Mouse (Mus musculus) myocyte (in vitro differentiated cells): ENCODE data around the gene Mmrn2. TPM values are rescaled to one million over a fixed set of nuclear protein-coding genes. Genes with fewer than 3 reads are reported as not detected.
A peak's percentile ranks its signal among the peaks of the same experiment; 100 is the strongest.

Experiments
- H3K27me3 ChIP-seq: one replicate; pipeline ENCODE4 v1.6.1; 2011; ENCODE audit not compliant: control insufficient read depth, insufficient read depth, insufficient read length
- H3K36me3 ChIP-seq: one replicate; pipeline ENCODE4 v1.6.1; 2011; ENCODE audit not compliant: control insufficient read depth, insufficient read depth
- H3K4me2 ChIP-seq: one replicate; pipeline ENCODE4 v1.6.1; 2011; ENCODE audit warnings: low read depth, control low read depth
- H3K4me3 ChIP-seq: one replicate; pipeline ENCODE4 v1.5.1; 2011; ENCODE audit warnings: mild to moderate bottlenecking, control low read depth, moderate library complexity
- H3K79me2 ChIP-seq: one replicate; pipeline ENCODE4 v1.6.1; 2011; ENCODE audit not compliant: control insufficient read depth, insufficient read depth
- H3ac ChIP-seq: one replicate; pipeline ENCODE4 v1.6.1; 2011; ENCODE audit not compliant: control insufficient read depth, insufficient read length
- CEBPB ChIP-seq: IDR thresholded peaks from 2 replicates; pipeline ENCODE4 v1.6.1; 2011; ENCODE audit warnings: mild to moderate bottlenecking, moderate library complexity; ENCODE audit not compliant: poor library complexity, insufficient read depth, severe bottlenecking
- E2F4 ChIP-seq: IDR thresholded peaks from one replicate; pipeline ENCODE4 v1.6.1; 2011; ENCODE audit warnings: mild to moderate bottlenecking, control low read depth, moderate library complexity; ENCODE audit not compliant: insufficient read depth
- MAX ChIP-seq: IDR thresholded peaks from one replicate; pipeline ENCODE4 v1.6.1; 2011; ENCODE audit warnings: low read depth, mild to moderate bottlenecking, control low read depth
- MYOD1 ChIP-seq, 3 experiments: IDR thresholded peaks; one replicate each; pipeline ENCODE4 v1.6.1; 2011; ENCODE audit warnings: control low read depth in 2 of 3, low read depth in 2 of 3, mild to moderate bottlenecking in 2 of 3, moderate library complexity in 1 of 3; ENCODE audit not compliant: insufficient read length in 2 of 3, control insufficient read depth in 1 of 3
- MYOG ChIP-seq, 3 experiments: IDR thresholded peaks; one replicate each; pipeline ENCODE4 v1.6.1; 2011; ENCODE audit warnings: control low read depth in 2 of 3, low read depth in 2 of 3, mild to moderate bottlenecking in 2 of 3; ENCODE audit not compliant: insufficient read length in 2 of 3, control insufficient read depth in 1 of 3, insufficient read depth in 1 of 3
- POLR2A ChIP-seq: IDR thresholded peaks from one replicate; pipeline ENCODE4 v1.6.1; 2011; ENCODE audit warnings: low read depth, mild to moderate bottlenecking, control low read depth, moderate library complexity; ENCODE audit not compliant: insufficient read length
- POLR2AphosphoS2 ChIP-seq: IDR thresholded peaks from one replicate; pipeline ENCODE4 v1.6.1; 2011; ENCODE audit warnings: low read depth, control low read depth; ENCODE audit not compliant: insufficient read length
- REST ChIP-seq: IDR thresholded peaks from one replicate; pipeline ENCODE4 v1.6.1; 2011; ENCODE audit warnings: mild to moderate bottlenecking, control low read depth, moderate library complexity; ENCODE audit not compliant: insufficient read depth, insufficient read length
- SRF ChIP-seq: IDR thresholded peaks from one replicate; pipeline ENCODE4 v1.6.1; 2011; ENCODE audit warnings: low read depth; ENCODE audit not compliant: control insufficient read depth, insufficient read length
- TCF12 ChIP-seq: IDR thresholded peaks from one replicate; pipeline ENCODE4 v1.6.1; 2011; ENCODE audit warnings: mild to moderate bottlenecking, control low read depth; ENCODE audit not compliant: poor library complexity, insufficient read depth, severe bottlenecking
- TCF3 ChIP-seq: IDR thresholded peaks from one replicate; pipeline ENCODE4 v1.6.1; 2011; ENCODE audit warnings: low read depth, control low read depth; ENCODE audit not compliant: insufficient read length
- USF1 ChIP-seq: IDR thresholded peaks from one replicate; pipeline ENCODE4 v1.6.1; 2011; ENCODE audit warnings: low read depth, mild to moderate bottlenecking, control low read depth, moderate library complexity
- polyA plus RNA-seq: library from polyadenylated mRNA; unstranded; fragments of >200 nt; fragmentation: generic; extraction: Trizol; gene quantifications from one replicate; pipeline ENCODE4 v1.2.1, GENCODE M21; 2012; ENCODE audit warnings: missing spikeins

Mmrn2 gene
- polyA plus RNA-seq, 1 experiment: 0.02 TPM

GRCm38 (mm10) chr14:34374577-34374976 is 688 bp upstream of the Mmrn2 start, which contains the start of gene Sncg:
TSS of gene Sncg (minus strand) at chr14:34374789.
- TF ChIP-seq POLR2A: no peak
- no peak for TF ChIP-seq REST
- no peak for TF ChIP-seq CEBPB
- no peak for TF ChIP-seq SRF
- TF ChIP-seq MYOG (IDR thresholded peaks at IDR 0.05; ENCODE audit: control insufficient read depth in 1 of 3, insufficient read depth in 1 of 3, insufficient read length in 2 of 3, low read depth in 2 of 3): no peak
- no peak for TF ChIP-seq MAX
- TF ChIP-seq TCF12: no peak
- no peak for TF ChIP-seq USF1
- TF ChIP-seq E2F4: no peak
- TF ChIP-seq POLR2AphosphoS2: no peak
- peak within 1 kb of the TSS; percentile 18 for H3K4me2 ChIP-seq
- H3K4me3 ChIP-seq: no peak within 1 kb of the TSS

GRCm38 (mm10) chr14:34375941-34376340 is 676 bp downstream of the Mmrn2 start:
- no peak for TF ChIP-seq REST
- no peak for TF ChIP-seq E2F4
- TF ChIP-seq MYOD1 (IDR thresholded peaks at IDR 0.05; ENCODE audit: control insufficient read depth in 1 of 3, insufficient read length in 2 of 3, low read depth in 2 of 3): no peak
- no peak for TF ChIP-seq MYOG (IDR thresholded peaks at IDR 0.05; ENCODE audit: control insufficient read depth in 1 of 3, insufficient read depth in 1 of 3, insufficient read length in 2 of 3, low read depth in 2 of 3)
- TF ChIP-seq MAX: no peak
- no peak for TF ChIP-seq POLR2AphosphoS2
- TF ChIP-seq USF1: no peak
- TF ChIP-seq TCF3: no peak
- Histone ChIP-seq H3K79me2 (no peaks in the 10 kb centered on the region), H3K27me3 (no peaks in the 10 kb centered on the region), H3ac (no peak overlapping the region), H3K4me2 (no peak overlapping the region), H3K36me3 (no peaks in the 10 kb centered on the region), H3K4me3 (no peak overlapping the region)

More at GRCm38 (mm10) chr14:34374577-34374976, 688 bp upstream of the Mmrn2 start, which contains the start of gene Sncg:
- Histone ChIP-seq H3K79me2 (no peaks in the 10 kb centered on the region), H3K27me3 (no peaks in the 10 kb centered on the region), H3K36me3 (no peaks in the 10 kb centered on the region), H3ac (no peak within 1 kb of the TSS)

GRCm38 (mm10) chr14:34377121-34377520 is 1.9 kb downstream of the Mmrn2 start:
- Histone ChIP-seq H3K27me3 (no peaks in the 10 kb centered on the region), H3ac (no peak overlapping the region), H3K4me3 (no peak overlapping the region), H3K36me3 (no peaks in the 10 kb centered on the region), H3K4me2 (no peak overlapping the region), H3K79me2 (no peaks in the 10 kb centered on the region)
- TF ChIP-seq CEBPB: no peak
- TF ChIP-seq E2F4: no peak
- TF ChIP-seq REST: no peak
- TF ChIP-seq SRF: no peak

GRCm38 (mm10) chr14:34378560-34379331 is 3.5 kb downstream of the Mmrn2 start:
- no peaks in the 10 kb centered on the region for H3K79me2 ChIP-seq
- TF ChIP-seq POLR2A (no peak), TCF12 (no peak)
- no peak overlapping the region for H3K4me3 ChIP-seq
- no peak overlapping the region for H3K4me2 ChIP-seq
- H3ac ChIP-seq: no peak overlapping the region
- no peaks in the 10 kb centered on the region for H3K36me3 ChIP-seq
- H3K27me3 ChIP-seq: no peaks in the 10 kb centered on the region

GRCm38 (mm10) chr14:34382921-34383704 is 7.8 kb downstream of the Mmrn2 start:
- no peak for TF ChIP-seq MYOG (IDR thresholded peaks at IDR 0.05; ENCODE audit: control insufficient read depth in 1 of 3, insufficient read depth in 1 of 3, insufficient read length in 2 of 3, low read depth in 2 of 3)
- no peak for TF ChIP-seq REST
- no peak for TF ChIP-seq CEBPB
- TF ChIP-seq MAX: no peak
- TF ChIP-seq SRF: no peak
- no peak for TF ChIP-seq USF1
- no peak for TF ChIP-seq E2F4
- TF ChIP-seq TCF12: no peak
- no peak for TF ChIP-seq POLR2AphosphoS2
- no peak for TF ChIP-seq TCF3
- no peak for TF ChIP-seq MYOD1 (IDR thresholded peaks at IDR 0.05; ENCODE audit: control insufficient read depth in 1 of 3, insufficient read length in 2 of 3, low read depth in 2 of 3)
- TF ChIP-seq POLR2A: no peak
- H3K4me2 ChIP-seq: no peak overlapping the region
- no peaks in the 10 kb centered on the region for H3K36me3 ChIP-seq
- no peaks in the 10 kb centered on the region for H3K27me3 ChIP-seq
- H3K79me2 ChIP-seq: no peaks in the 10 kb centered on the region
- no peak overlapping the region for H3ac ChIP-seq
- no peak overlapping the region for H3K4me3 ChIP-seq
